Mouse (Mus musculus) intestine, postnatal 0 days (tissue): ENCODE data around the gene Lce1a1. TPM values are rescaled to one million over a fixed set of nuclear protein-coding genes. Genes with fewer than 3 reads are reported as not detected.

Experiments
- ATAC-seq: fragments of 200-750 bp; cut with Nextera tagmentation; 2 replicates; pipeline ENCODE4 v1.8.0; 2017; ENCODE audit warnings: mild to moderate bottlenecking, moderate TSS enrichment, moderate library complexity
- H3K27ac ChIP-seq: fragments of 300-500 bp; sonication (generic); 2 replicates; pipeline ENCODE4 v1.5.1; 2014; ENCODE audit warnings: mild to moderate bottlenecking, low read depth, low read length, moderate library complexity
- H3K27me3 ChIP-seq: fragments of 300-500 bp; sonication (generic); replicated peaks from 2 replicates; pipeline ENCODE4 v1.6.1; 2014; ENCODE audit warnings: low read length, mixed read lengths; ENCODE audit not compliant: control insufficient read depth, insufficient read depth
- H3K36me3 ChIP-seq: fragments of 300-500 bp; sonication (generic); 2 replicates; pipeline ENCODE4 v1.6.1; 2014; ENCODE audit warnings: mild to moderate bottlenecking, moderate library complexity; ENCODE audit not compliant: control insufficient read depth, insufficient read depth
- H3K4me1 ChIP-seq: fragments of 300-500 bp; sonication (generic); replicated peaks from 2 replicates; pipeline ENCODE4 v1.6.1; 2014; ENCODE audit warnings: antibody characterized with exemption, low read length, mixed read lengths; ENCODE audit not compliant: control insufficient read depth, insufficient read depth
- H3K4me2 ChIP-seq: fragments of 300-500 bp; sonication (generic); replicated peaks from 2 replicates; pipeline ENCODE4 v1.6.1; 2014; ENCODE audit warnings: low read depth, mild to moderate bottlenecking, moderate library complexity
- H3K4me3 ChIP-seq: fragments of 300-500 bp; sonication (generic); 2 replicates; pipeline ENCODE4 v1.5.1; 2014; ENCODE audit warnings: low read depth, low read length
- H3K9ac ChIP-seq: fragments of 300-500 bp; sonication (generic); 2 replicates; pipeline ENCODE4 v1.6.1; 2014; ENCODE audit warnings: mild to moderate bottlenecking, low read depth, low read length
- H3K9me3 ChIP-seq: fragments of 300-500 bp; sonication (generic); 2 replicates; pipeline ENCODE4 v1.6.1; 2016; ENCODE audit warnings: mixed run types; ENCODE audit not compliant: control insufficient read depth
- CTCF ChIP-seq: sonication (generic); IDR thresholded peaks from 2 replicates; pipeline ENCODE4 v1.5.1; 2016; ENCODE audit warnings: low read depth, mild to moderate bottlenecking, control low read depth, antibody characterized with exemption, moderate library complexity
- WGBS: fragments of 180-500 bp; shearing (Covaris S2); extraction: QIAGEN DNeasy Blood & Tissue Kit; methylation state at CpG from one replicate; pipeline ENCODE4 v1.1.7; 2014; 5-methylcytosine and 5-hydroxymethylcytosine counted together
- polyA plus RNA-seq: library from polyadenylated mRNA; unstranded; fragments of >200 nt; fragmentation: Nextera tagmentation; extraction: Ambion mirVana; gene quantifications from 2 replicates; pipeline ENCODE4 v1.2.1, GENCODE M21; 2015

Gene Lce1a1
- polyA plus RNA-seq, 1 experiment from 2014 or later, result 0.46 TPM

DNA sequence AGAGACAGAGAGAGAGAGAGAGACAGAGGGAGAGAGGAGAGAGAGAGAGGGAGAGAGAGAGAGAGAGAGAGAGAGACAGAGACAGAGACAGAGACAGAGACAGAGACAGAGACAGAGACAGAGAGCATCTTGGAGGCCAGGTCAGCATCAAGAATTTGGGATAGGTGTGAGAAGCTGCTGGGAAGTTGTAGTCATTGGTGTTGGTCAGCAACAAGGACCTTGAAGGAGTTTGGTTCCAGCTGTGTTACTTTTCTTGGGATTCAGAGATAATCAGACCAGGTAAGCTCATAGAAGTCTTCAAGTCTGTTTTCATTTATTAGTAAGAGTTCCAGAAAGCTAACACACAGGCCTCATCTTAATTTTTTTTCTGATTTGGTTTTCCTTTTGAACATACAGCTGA is 40.7 kb downstream of the Lce1a1 start, which contains the start of gene 2210017I01Rik:
Gene 2210017I01Rik, minus strand, starts transcription at position 101 of the 400 bp plus-strand sequence.
- H3K4me2 ChIP-seq, result no peak within 1 kb of the TSS
- no peak within 1 kb of the TSS for H3K27ac ChIP-seq
- no peaks in the 10 kb centered on the region for H3K27me3 ChIP-seq
- H3K4me1 ChIP-seq, result no peaks in the 10 kb centered on the region
- H3K36me3 ChIP-seq, result no peaks in the 10 kb centered on the region
- H3K9ac ChIP-seq, result no peak within 1 kb of the TSS
- H3K4me3 ChIP-seq, result no peak within 1 kb of the TSS
- ATAC-seq, result no peak
- no peaks in the 10 kb centered on the region for H3K9me3 ChIP-seq
- no peak for TF ChIP-seq CTCF

DNA sequence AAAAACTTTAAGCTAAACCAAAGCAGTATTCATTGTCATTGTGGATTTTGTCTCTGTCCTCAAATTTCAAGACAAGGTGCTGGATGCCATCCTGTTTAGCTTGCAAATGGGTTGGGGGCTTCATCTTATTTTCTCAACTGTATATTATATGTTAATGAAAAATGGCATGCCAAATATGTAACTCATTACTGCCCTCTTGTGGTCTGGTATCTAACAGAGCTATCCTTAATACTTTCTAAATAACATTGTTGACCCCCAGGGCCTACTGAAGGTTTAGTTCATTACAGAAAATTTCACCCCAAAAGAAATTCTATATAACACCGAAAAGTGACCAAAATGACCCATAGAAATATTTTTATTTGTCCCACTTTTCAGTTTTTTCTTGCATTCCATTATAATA is 45.9 kb downstream of the Lce1a1 start:
- no peak overlapping the region for H3K4me2 ChIP-seq
- H3K4me1 ChIP-seq, result no peaks in the 10 kb centered on the region
- H3K27me3 ChIP-seq, result no peaks in the 10 kb centered on the region
- WGBS, result 38% methylated on average over 1 of the region's 1 CpGs
- no peak overlapping the region for H3K4me3 ChIP-seq
- no peak overlapping the region for H3K9ac ChIP-seq
- H3K27ac ChIP-seq, result no peak overlapping the region
- peak; percentile 58 for TF ChIP-seq CTCF
- no peak for ATAC-seq
- H3K36me3 ChIP-seq, result no peaks in the 10 kb centered on the region
- 0 out of 2 replicates have a peak, but pooled peaks cover 4% of the 10 kb centered on the region for H3K9me3 ChIP-seq

DNA sequence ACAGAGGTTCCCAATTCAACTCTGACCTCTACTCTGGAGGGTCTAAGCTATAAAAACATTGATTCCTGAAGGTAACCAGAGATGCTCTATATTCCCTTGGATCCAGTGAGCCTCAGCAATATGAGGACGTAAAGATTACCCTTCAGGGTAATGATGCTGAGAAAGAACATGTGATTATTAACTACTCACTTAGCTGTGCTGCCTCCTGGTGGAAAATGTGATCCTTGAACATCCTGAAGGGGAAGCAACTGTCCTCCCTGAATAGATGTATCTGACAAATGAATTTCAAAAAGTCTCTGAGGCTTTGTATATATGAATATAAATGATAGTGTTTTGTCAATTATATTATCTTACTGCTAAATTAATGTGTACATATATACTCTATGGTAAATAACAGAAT is 47.7 kb downstream of the Lce1a1 start:
- Histone ChIP-seq H3K9me3 (0 out of 2 replicates have a peak, but pooled peaks cover 4% of the 10 kb centered on the region), H3K9ac (no peak overlapping the region), H3K4me1 (no peaks in the 10 kb centered on the region), H3K27ac (no peak overlapping the region), H3K36me3 (no peaks in the 10 kb centered on the region), H3K4me2 (no peak overlapping the region), H3K27me3 (no peaks in the 10 kb centered on the region), H3K4me3 (no peak overlapping the region)
- peak; percentile 45; the same call in 1 of the 2 replicates for ATAC-seq
- 26% methylated on average over 1 of the region's 1 CpGs for WGBS
- peak; percentile 73 for TF ChIP-seq CTCF

DNA sequence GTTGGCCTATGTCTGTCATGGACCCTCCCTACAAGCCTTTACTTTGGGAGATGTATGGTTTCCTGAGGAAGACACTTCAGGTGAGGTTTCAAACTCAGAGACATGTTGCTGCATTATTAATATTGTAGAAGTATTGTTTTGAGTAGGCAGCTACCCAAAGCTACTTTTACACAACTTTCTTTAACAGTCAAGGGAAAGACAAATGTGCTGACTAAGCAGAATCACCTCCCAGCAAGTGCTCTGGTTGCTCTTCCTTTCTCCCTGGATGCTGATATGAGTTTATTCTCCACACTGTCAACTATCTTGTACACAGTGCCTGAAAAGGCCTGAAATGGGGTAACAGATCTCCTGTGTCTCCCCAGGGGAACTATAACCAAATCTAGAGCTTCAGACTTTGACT is 48.1 kb downstream of the Lce1a1 start:
- ATAC-seq, result no peak
- Histone ChIP-seq H3K36me3 (no peaks in the 10 kb centered on the region), H3K4me1 (no peaks in the 10 kb centered on the region), H3K9me3 (0 out of 2 replicates have a peak, but pooled peaks cover 4% of the 10 kb centered on the region), H3K4me3 (no peak overlapping the region), H3K27me3 (no peaks in the 10 kb centered on the region), H3K27ac (no peak overlapping the region), H3K9ac (no peak overlapping the region), H3K4me2 (no peak overlapping the region)
- no peak for TF ChIP-seq CTCF

DNA sequence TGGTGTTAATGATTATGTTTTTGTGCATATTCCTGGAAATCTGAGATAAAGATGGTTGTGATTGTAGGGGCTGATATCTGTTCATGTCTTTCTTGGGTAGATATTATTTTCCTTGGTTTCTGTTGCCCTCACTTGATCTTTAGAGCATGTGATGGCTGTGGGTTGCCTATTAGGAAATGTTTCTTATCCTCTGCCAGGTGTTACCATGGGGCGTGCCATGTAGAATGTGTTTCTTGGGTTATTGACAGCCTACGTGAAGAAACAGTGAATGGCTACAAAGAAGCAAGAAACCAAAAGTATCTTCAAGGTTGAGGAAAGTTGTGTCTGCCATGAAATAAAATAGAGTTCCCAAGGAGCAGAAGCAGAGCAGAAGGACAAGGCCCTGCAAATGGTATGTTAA is 49.7 kb downstream of the Lce1a1 start:
- Histone ChIP-seq H3K4me2 (peak overlapping the region; percentile 10; the same call in 1 of the 2 replicates), H3K4me3 (no peak overlapping the region), H3K27ac (no peak overlapping the region; the same call in 1 of the 2 replicates), H3K4me1 (no peaks in the 10 kb centered on the region), H3K9me3 (0 out of 2 replicates have a peak, but pooled peaks cover 4% of the 10 kb centered on the region), H3K27me3 (no peaks in the 10 kb centered on the region), H3K36me3 (no peaks in the 10 kb centered on the region), H3K9ac (no peak overlapping the region)
- WGBS, result 63% methylated on average over 2 of the region's 2 CpGs
- TF ChIP-seq CTCF, result no peak
- ATAC-seq, result peak; percentile 66

Other genes with a start within 250 kb of the Lce1a1 start
- gene Sprr2i, start 240.3 kb downstream of the Lce1a1 start, polyA plus RNA-seq, result not detected in 2 replicates
- gene Sprr2j-ps, start 230.2 kb downstream of the Lce1a1 start, polyA plus RNA-seq, result not detected in 2 replicates
- 7.5 and 8.9 TPM in 2 replicates for gene Gm9774, start 218.9 kb downstream of the Lce1a1 start, polyA plus RNA-seq
- gene Sprr2k, start 215.7 kb downstream of the Lce1a1 start, polyA plus RNA-seq, result not detected in 2 replicates
- not detected in 2 replicates for gene Sprr1b, start 209.5 kb downstream of the Lce1a1 start, polyA plus RNA-seq
- gene Sprr3, start 189.6 kb downstream of the Lce1a1 start, polyA plus RNA-seq, result not detected in 2 replicates
- 3.8 and 5.4 TPM in 2 replicates for gene Sprr1a, start 162.4 kb downstream of the Lce1a1 start, polyA plus RNA-seq
- not detected in 2 replicates for gene Sprr4, start 147.8 kb downstream of the Lce1a1 start, polyA plus RNA-seq
- gene 2310046K23Rik, start 113.8 kb downstream of the Lce1a1 start, polyA plus RNA-seq, result not detected in 2 replicates
- 0.47 and 0.80 TPM in 2 replicates for gene Ivl, start 74.6 kb downstream of the Lce1a1 start, polyA plus RNA-seq
- 96.4 and 137 TPM in 2 replicates for gene Smcp, start 59.3 kb downstream of the Lce1a1 start, polyA plus RNA-seq
- gene 2210017I01Rik, start 40.8 kb downstream of the Lce1a1 start, polyA plus RNA-seq, result 0.18 and 0.34 TPM in 2 replicates
- 1.8 and 2.1 TPM in 2 replicates for gene Lce6a, start 26.6 kb downstream of the Lce1a1 start, polyA plus RNA-seq
- not detected in 2 replicates for gene Lce1b, start 8.6 kb upstream of the Lce1a1 start, polyA plus RNA-seq
- not detected in 2 replicates for gene Lce1a2, start 22.0 kb upstream of the Lce1a1 start, polyA plus RNA-seq
- gene Lce1c, start 30.9 kb upstream of the Lce1a1 start, polyA plus RNA-seq, result not detected in 2 replicates
- not detected in 2 replicates for gene Lce1d, start 38.9 kb upstream of the Lce1a1 start, polyA plus RNA-seq
- gene Lce1e, start 60.8 kb upstream of the Lce1a1 start, polyA plus RNA-seq, result not detected in 2 replicates
- not detected in 2 replicates for gene Lce1f, start 72.0 kb upstream of the Lce1a1 start, polyA plus RNA-seq
- not detected in 2 replicates for gene Gm38119, start 90.8 kb upstream of the Lce1a1 start, polyA plus RNA-seq
- gene Lce1g, start 104.0 kb upstream of the Lce1a1 start, polyA plus RNA-seq, result not detected in 2 replicates
- not detected in 2 replicates for gene Lce1h, start 116.8 kb upstream of the Lce1a1 start, polyA plus RNA-seq
- gene Lce1i, start 130.6 kb upstream of the Lce1a1 start, polyA plus RNA-seq, result not detected in 2 replicates
- gene Lce1j, start 142.2 kb upstream of the Lce1a1 start, polyA plus RNA-seq, result not detected in 2 replicates
- not detected in 2 replicates for gene Lce1k, start 159.6 kb upstream of the Lce1a1 start, polyA plus RNA-seq
- gene Kprp, start 178.9 kb upstream of the Lce1a1 start, polyA plus RNA-seq, result not detected in 2 replicates
- not detected in 2 replicates for gene Lce1l, start 203.0 kb upstream of the Lce1a1 start, polyA plus RNA-seq
- not detected in 2 replicates for gene 2310050C09Rik, start 221.9 kb upstream of the Lce1a1 start, polyA plus RNA-seq